Mouse (Mus musculus) limb, embryonic 14.5 days (tissue): ENCODE data around the gene Sh3bgr. TPM values are rescaled to one million over a fixed set of nuclear protein-coding genes. Genes with fewer than 3 reads are reported as not detected.

Source experiments
- ATAC-seq: fragments of 200-750 bp; cut with Nextera tagmentation; 2 replicates; pipeline ENCODE4 v1.8.0; 2017; ENCODE audit warnings: low read depth, moderate number of reproducible peaks, moderate TSS enrichment; ENCODE audit not compliant: low FRiP score
- DNase-seq: peaks from one replicate; pipeline ENCODE4 v3.0.0-alpha.2; 2015; ENCODE audit warnings: low spot score
- H3K27ac ChIP-seq: fragments of 300-500 bp; sonication (generic); replicated peaks from 2 replicates; pipeline ENCODE4 v1.5.1; 2014; ENCODE audit warnings: low read depth, mild to moderate bottlenecking, low read length, moderate library complexity, mixed read lengths
- H3K27me3 ChIP-seq: fragments of 300-500 bp; sonication (generic); 2 replicates; pipeline ENCODE4 v1.6.1; 2014; ENCODE audit warnings: low read length, mixed read lengths; ENCODE audit not compliant: control insufficient read depth, insufficient read depth
- H3K36me3 ChIP-seq: fragments of 300-500 bp; sonication (generic); 2 replicates; pipeline ENCODE4 v1.6.1; 2014; ENCODE audit warnings: mild to moderate bottlenecking, low read length, moderate library complexity, mixed read lengths; ENCODE audit not compliant: control insufficient read depth, insufficient read depth
- H3K4me1 ChIP-seq: fragments of 300-500 bp; sonication (generic); 2 replicates; pipeline ENCODE4 v1.6.1; 2014; ENCODE audit warnings: antibody characterized with exemption, low read length, mixed read lengths; ENCODE audit not compliant: control insufficient read depth, insufficient read depth
- H3K4me2 ChIP-seq: fragments of 300-500 bp; sonication (generic); replicated peaks from 2 replicates; pipeline ENCODE4 v1.6.1; 2014; ENCODE audit warnings: low read depth, mild to moderate bottlenecking, low read length, moderate library complexity; ENCODE audit not compliant: severe bottlenecking
- H3K4me3 ChIP-seq: fragments of 300-500 bp; sonication (generic); replicated peaks from 2 replicates; pipeline ENCODE4 v1.5.1; 2014; ENCODE audit warnings: low read length
- H3K9ac ChIP-seq: fragments of 300-500 bp; sonication (generic); 2 replicates; pipeline ENCODE4 v1.6.1; 2014; ENCODE audit warnings: mild to moderate bottlenecking, low read depth, low read length, moderate library complexity; ENCODE audit not compliant: severe bottlenecking
- H3K9me3 ChIP-seq: fragments of 300-500 bp; sonication (generic); 2 replicates; pipeline ENCODE4 v1.6.1; 2016; ENCODE audit warnings: low read length; ENCODE audit not compliant: control insufficient read depth
- POLR2A ChIP-seq: fragments of 200-500 bp; IDR thresholded peaks from 2 replicates; pipeline ENCODE4 v1.8.0; 2012; ENCODE audit warnings: inconsistent platforms, mild to moderate bottlenecking, moderate library complexity, borderline replicate concordance; ENCODE audit not compliant: insufficient read depth, insufficient read length; ENCODE audit errors: extremely low read depth
- WGBS: fragments of 180-500 bp; shearing (Covaris S2); extraction: QIAGEN DNeasy Blood & Tissue Kit; methylation state at CpG from one replicate; pipeline ENCODE4 v1.1.7; 2014; 5-methylcytosine and 5-hydroxymethylcytosine counted together
- polyA plus RNA-seq, 2 experiments: library from polyadenylated mRNA; depleted of rRNA in 1 of 2; stranded (reverse) in 1 of 2; unstranded in 1 of 2; fragments of >200 nt; fragmentation: Nextera tagmentation in 1 of 2; extraction: Ambion mirVana in 1 of 2; gene quantifications; 2 replicates each; pipeline versions ENCODE4 v1.2.1 to v1.2.3; 2012 to 2014

The Sh3bgr gene
- polyA plus RNA-seq, 2 experiments = 13.0 to 14.9 TPM

DNA sequence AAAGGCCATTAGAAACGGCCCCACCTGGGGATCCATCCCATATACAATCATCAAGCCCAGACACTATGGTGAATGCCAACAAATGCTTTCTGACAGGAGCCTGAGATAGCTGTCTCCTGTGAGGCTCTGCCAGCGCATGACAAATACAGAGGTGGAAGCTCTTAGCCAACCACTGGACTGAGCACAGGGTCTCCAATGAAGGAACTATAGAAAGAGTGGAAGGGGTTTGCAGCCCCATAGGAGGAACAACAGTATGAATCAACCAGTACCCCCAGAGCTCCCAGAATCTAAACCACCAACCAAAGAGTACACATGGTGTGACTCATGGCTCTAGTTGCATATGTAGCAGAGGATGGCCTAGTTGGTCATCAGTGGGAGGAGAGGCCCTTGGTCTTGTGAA, 71.5 kb downstream of the Sh3bgr start:
- Histone ChIP-seq H3K4me2 (no peak overlapping the region), H3K9ac (no peak overlapping the region), H3K9me3 (no peaks in the 10 kb centered on the region), H3K4me3 (no peak overlapping the region), H3K27ac (no peak overlapping the region), H3K4me1 (no peaks in the 10 kb centered on the region), H3K27me3 (no peaks in the 10 kb centered on the region), H3K36me3 (no peaks in the 10 kb centered on the region)
- ATAC-seq (no peak), DNase-seq (no peak)
- no peak for TF ChIP-seq POLR2A
- WGBS = 75% methylated on average over 2 of the region's 2 CpGs

DNA sequence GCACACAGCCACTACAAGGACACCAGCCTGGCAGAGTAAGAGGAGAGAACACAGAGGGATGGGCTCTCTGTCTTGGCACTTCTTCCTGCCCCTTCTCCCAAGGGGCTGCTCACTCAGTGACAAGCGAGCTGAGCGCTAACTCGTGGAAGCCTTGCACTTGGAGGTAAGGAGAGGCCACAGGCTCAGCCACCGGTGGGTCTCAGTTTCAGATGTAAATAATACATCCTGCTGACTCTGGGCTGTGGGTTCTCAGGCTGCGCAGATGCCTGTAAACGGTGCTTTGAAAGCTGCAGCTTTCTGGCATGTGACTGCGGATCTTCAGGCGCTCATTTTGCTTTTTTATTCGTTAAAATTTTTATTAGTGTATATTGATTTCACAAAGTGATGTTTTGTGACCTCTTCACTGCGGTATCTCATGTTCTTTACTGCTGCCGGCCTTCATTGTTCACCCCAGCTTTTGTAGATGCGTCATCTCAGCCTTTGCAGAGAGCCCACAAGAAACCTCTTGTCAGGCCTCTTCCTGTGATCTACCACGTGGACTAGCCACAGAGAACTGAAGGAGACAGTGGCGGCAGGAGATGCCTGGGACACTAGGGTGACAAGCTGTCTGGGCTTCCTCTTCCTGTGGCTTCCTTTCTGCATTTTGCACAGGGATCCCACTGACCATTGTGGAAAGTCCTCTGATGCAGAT, 72.8 kb downstream of the Sh3bgr start:
- H3K27ac ChIP-seq = no peak overlapping the region
- DNase-seq = no peak
- H3K9me3 ChIP-seq = no peaks in the 10 kb centered on the region
- no peaks in the 10 kb centered on the region for H3K36me3 ChIP-seq
- TF ChIP-seq POLR2A = no peak
- WGBS = 65% methylated on average over 14 of the region's 14 CpGs
- no peak overlapping the region for H3K4me3 ChIP-seq
- no peaks in the 10 kb centered on the region for H3K4me1 ChIP-seq
- H3K9ac ChIP-seq = no peak overlapping the region
- H3K27me3 ChIP-seq = no peaks in the 10 kb centered on the region
- ATAC-seq = no peak
- no peak overlapping the region for H3K4me2 ChIP-seq

DNA sequence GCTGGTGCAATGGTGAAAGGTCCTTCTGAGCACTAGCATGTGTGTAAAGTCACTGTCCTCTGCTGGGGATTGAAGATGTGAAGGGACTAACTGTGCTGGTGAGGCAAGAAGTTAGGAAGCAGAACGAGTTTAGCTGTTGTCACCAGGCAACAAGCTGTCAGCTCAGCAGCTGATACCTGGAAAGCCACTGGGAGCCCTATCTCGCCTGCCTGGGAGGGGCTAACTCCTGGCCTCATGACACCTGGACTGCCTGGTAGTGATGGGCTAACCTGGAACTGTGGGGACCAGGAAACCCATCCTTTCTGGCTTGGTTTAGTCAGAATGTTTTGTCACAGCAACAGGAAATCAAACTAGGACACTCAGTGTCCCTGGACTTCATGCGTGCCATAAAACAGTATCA, 76.3 kb downstream of the Sh3bgr start:
- no peaks in the 10 kb centered on the region for H3K9me3 ChIP-seq
- no peak overlapping the region for H3K9ac ChIP-seq
- H3K36me3 ChIP-seq = no peaks in the 10 kb centered on the region
- no peak overlapping the region for H3K4me2 ChIP-seq
- H3K4me1 ChIP-seq = no peaks in the 10 kb centered on the region; the same call in 1 of the 2 replicates
- WGBS = 57% methylated on average over 3 of the region's 3 CpGs
- TF ChIP-seq POLR2A = no peak
- ATAC-seq = no peak
- peaks cover 21% of the 10 kb centered on the region for H3K27me3 ChIP-seq
- no peak overlapping the region for H3K4me3 ChIP-seq
- H3K27ac ChIP-seq = no peak overlapping the region
- DNase-seq = no peak

Other genes with a start within 250 kb of the Sh3bgr start
- 63.2 and 70.6 TPM in 2 replicates for gene Psmg1, start 209.5 kb upstream of the Sh3bgr start, polyA plus RNA-seq (2012; rRNA removed)
- 84.5 and 88.5 TPM in 2 replicates for gene Psmg1, start 209.5 kb upstream of the Sh3bgr start, polyA plus RNA-seq (2014; fragmentation: Nextera tagmentation; extraction: Ambion mirVana)
- gene Brwd1, start 117.9 kb upstream of the Sh3bgr start, polyA plus RNA-seq (2012; rRNA removed) = 70.1 and 73.5 TPM in 2 replicates
- gene Brwd1, start 117.9 kb upstream of the Sh3bgr start, polyA plus RNA-seq (2014; fragmentation: Nextera tagmentation; extraction: Ambion mirVana) = 107 and 116 TPM in 2 replicates
- 283 and 371 TPM in 2 replicates for gene Hmgn1, start 72.7 kb upstream of the Sh3bgr start, polyA plus RNA-seq (2012; rRNA removed)
- gene Hmgn1, start 72.7 kb upstream of the Sh3bgr start, polyA plus RNA-seq (2014; fragmentation: Nextera tagmentation; extraction: Ambion mirVana) = 661 and 673 TPM in 2 replicates
- gene Wrb, start 55.0 kb upstream of the Sh3bgr start, polyA plus RNA-seq (2012; rRNA removed) = 54.7 and 58.6 TPM in 2 replicates
- gene Wrb, start 55.0 kb upstream of the Sh3bgr start, polyA plus RNA-seq (2014; fragmentation: Nextera tagmentation; extraction: Ambion mirVana) = 52.9 and 53.9 TPM in 2 replicates
- 1.2 and 1.4 TPM in 2 replicates for gene Lca5l, start 8.2 kb upstream of the Sh3bgr start, polyA plus RNA-seq (2012; rRNA removed)
- gene Lca5l, start 8.2 kb upstream of the Sh3bgr start, polyA plus RNA-seq (2014; fragmentation: Nextera tagmentation; extraction: Ambion mirVana) = 1.7 TPM in 2 replicates
- gene B3galt5, start 35.4 kb downstream of the Sh3bgr start, polyA plus RNA-seq (2012; rRNA removed) = 0.28 and 0.38 TPM in 2 replicates
- 0.21 and 0.23 TPM in 2 replicates for gene B3galt5, start 35.4 kb downstream of the Sh3bgr start, polyA plus RNA-seq (2014; fragmentation: Nextera tagmentation; extraction: Ambion mirVana)
- 0.05 and 0.17 TPM in 2 replicates for gene Itgb2l, start 243.2 kb downstream of the Sh3bgr start, polyA plus RNA-seq (2012; rRNA removed)
- 0.07 TPM in 1 of 2 replicates, not detected in the other for gene Itgb2l, start 243.2 kb downstream of the Sh3bgr start, polyA plus RNA-seq (2014; fragmentation: Nextera tagmentation; extraction: Ambion mirVana)